Mouse (Mus musculus): ENCODE results near the gene Nbdy.
A peak's percentile ranks its signal among the peaks of the same experiment; 100 is the strongest.

Nbdy gene

DNA sequence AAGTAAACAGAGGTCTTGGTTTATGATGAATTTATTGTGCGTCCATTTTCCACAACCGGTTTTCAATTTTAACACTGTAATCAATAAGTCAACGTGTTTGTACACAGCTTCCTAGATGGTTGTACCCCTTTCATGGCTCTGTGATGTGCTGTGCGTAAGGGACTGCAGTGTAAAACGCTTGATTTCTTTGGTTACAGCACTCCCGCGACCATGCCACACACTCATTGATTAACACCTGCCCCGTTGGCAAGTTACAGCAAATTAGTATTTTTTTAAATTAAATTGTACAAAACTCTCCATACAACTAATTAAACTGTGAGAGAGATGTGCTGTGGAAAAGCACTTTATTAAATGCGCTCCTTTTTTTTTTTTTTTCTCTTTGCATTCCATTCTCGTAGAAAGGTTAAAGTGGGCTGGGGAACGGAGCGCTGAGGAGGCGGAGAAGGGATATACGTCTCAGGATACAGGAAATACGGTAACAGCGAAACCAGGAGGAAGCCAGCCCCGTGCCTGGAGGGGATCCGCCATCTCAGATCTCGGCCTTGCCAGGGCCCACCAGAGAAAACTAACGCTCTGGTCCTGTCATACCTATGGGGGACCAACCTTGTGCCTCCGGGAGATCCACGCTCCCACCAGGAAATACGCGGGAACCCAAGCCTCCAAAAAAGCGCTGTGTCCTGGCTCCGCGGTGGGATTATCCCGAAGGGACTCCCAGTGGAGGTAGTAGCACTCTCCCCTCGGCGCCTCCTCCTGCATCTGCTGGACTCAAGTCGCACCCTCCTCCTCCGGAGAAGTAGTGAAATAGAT is at the start of gene Nbdy:
Nbdy (plus strand) TSS at position 481 of the 807 bp plus-strand sequence.
- peak; percentile 42 to 49 for DNase-seq

DNA sequence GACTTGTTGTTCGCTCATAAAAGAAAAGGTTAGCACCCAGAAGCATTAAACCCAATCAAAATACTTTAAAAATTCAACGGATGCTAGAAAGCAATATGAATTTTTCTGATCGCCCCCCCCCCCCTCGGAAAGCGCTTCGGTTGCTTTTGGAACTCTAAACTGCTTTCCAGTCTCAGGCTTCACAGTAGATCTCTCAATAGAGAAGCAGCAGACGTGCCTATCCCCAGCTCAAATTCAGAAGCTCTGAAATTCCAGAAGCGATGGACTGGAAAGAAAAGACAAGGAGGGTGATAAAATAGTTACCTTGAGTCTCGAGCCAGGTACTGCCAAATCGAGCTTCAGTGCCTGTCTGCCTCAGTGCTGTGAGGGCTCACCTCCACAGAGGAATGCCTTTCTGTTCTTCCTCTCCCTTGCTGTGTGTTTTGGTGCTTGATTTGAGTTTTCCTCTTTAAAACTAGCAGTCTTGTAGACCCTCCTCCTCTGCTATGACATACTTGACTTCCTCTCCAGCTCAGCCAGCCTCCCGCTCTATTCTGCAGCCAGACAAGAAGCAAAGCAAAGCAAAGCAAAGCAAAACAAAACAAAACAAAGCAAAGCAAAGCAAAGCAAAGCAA is 27.5 kb upstream of the Nbdy start, which contains the start of gene Kctd12b:
Kctd12b (minus strand) TSS at position 610 of the 614 bp plus-strand sequence.
- DNase-seq, result peak in 1 of 2 experiments; percentile 1

DNA sequence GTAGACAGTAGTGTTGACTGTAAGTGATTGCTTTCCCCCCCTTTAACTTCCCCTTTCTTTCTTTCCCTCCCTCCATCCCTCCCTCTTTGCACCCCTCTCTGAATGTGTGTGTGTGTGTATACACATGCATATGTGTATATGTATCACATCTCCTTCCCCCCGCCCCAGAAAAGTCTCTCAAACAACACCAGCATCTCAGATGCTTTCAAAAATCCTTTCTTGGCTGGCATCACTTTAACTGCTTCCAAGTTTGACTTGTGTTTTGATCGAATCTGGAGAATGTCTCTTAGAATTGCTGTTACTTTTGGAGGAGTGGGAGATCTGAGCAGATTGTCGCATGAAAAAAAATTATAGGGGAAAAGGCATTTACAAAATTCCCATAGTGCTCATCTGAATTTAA is 22.9 kb upstream of the Nbdy start:
- no peak for DNase-seq

DNA sequence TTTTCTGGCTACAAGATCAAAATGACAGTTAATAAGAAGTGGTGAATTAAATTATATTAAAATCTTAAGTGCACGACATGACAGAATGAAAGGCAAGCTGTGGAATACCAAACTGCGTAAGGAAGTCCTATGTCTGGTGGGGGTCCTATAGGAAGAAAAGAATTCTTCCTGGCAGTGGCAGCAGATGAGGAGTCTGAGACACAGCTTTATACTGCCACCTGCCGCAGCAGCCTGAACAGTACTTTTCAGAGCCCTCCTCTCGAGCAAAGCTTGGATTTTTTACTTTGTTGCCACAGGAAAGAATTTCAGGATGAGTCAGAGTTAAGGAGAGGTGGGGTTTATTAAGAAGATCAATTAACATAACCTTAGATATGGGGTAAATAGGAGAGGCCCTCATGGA is 15.7 kb upstream of the Nbdy start:
- DNase-seq, result no peak

DNA sequence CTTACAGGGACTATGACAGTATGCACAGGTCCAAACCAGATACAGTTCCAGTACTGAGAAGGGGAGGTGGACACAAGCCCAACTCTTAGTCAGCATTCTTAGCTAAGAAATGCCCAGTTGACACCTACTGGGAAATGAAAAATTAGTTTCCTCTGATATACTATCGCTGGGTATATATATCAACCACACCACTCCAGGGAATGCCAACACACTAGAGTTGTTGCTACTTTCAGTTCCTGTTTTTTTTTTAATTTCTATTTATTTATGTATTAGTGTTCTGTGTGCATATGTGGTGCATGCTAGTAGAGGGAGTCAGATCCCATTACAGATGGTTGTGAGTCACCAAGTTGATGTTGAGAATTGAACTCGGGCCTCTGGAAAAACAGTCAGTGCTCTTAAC is 6.7 kb upstream of the Nbdy start:
- no peak for DNase-seq

DNA sequence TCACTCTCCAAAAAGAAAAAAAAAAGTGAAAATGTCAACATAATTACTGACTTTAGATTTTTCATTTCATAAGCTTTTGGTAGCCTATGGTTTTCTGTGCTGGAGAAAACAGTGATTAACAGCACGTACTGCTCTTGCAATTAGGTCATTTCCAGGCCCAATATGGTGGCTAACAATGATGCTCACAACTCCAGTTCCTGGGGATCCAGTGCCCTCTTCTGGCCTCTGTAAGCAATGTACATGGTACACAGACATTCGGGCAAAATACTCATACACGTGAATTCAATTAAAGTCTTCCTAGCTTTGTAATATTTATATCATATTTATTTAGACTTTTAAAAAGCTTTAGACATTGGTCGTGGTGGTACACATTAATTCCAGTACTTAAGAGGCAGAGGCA is 3.8 kb upstream of the Nbdy start:
- DNase-seq, result peak; percentile 21 to 27

DNA sequence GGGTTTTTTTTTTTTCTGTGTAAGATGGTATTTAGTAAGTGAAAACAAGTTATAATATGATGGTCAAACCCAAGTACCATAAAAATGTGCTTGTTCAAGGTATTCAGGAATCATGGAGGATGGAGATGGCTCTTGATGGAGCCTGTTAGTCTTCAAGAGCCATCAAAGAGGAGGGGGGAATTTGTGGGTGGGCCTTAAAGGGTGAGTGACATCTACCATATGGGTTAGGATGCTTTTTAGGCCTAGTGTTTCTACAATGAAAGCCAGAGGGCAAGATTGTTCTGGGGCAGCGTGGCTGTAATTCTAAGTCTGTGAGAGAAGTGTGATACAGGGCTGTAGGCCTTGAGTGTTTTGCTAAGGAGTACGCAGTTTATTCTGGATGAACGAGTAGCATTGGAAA is 1.0 kb downstream of the Nbdy start:
- no peak for DNase-seq

DNA sequence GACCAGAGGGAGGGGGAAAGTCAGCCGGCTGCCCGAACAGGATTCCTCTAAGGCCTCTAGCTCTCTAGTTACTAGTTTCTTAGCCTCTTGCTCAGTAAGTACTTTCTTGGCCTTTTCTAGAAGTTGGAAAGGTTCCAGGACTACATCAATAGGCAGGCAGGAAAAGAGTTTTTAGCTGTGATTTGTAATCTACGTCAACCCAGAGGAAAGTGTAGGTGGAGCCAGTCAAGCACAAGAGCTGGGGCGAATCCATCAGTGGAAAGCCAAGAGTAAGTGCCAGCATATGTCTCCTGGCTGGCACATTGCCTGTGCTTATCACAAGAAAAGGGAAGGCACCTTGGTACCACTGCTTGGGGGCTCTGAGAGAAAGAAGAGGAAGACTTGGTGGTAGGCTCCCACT is 12.3 kb downstream of the Nbdy start:
- DNase-seq, result no peak

DNA sequence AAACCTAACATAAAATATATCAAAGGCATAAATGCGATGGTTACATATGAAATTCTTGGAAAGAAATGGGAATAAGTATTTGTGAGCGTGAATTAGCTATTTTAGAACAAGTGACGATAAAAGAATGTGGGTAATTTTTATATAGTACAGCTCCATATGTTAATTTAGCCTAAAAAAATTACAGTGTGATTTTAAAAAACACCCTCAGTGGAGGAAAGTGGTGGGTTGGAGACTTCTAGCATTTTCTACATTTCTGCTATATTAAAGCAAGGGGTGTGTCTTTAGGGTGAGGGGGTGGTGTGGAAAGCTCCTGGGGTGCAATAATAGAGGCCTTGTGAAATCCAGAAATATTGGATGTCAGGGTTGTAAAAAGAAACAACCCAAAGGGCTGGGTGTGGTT is 19.1 kb downstream of the Nbdy start:
- DNase-seq, result no peak

DNA sequence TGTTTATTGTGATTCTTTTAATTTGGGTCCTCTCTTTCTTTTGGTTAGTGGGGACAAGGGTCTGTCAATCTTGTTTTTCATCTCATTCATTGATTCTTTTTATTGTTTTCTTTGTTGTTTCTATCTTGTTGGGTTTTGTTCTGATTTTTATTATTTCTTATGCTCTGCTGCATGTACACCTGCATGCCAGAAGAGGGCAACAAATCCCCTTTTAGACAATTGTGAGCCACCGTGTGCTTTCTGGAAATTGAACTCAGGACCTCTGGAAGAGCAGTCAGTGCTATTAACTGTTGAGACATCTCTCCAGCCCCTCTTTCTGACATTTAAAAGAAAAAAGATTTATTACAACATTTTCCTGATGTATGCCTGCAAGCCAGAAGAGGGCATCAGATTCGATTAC is 25.8 kb downstream of the Nbdy start:
- no peak for DNase-seq

Measured in B cell, adult 2 months (primary cell).